Mouse (Mus musculus) midbrain, postnatal 0 days (tissue): ENCODE data around the gene Dedd2. TPM values are rescaled to one million over a fixed set of nuclear protein-coding genes. Genes with fewer than 3 reads are reported as not detected.
A peak's percentile ranks its signal among the peaks of the same experiment; 100 is the strongest.

Experiments
- ATAC-seq: fragments of 200-750 bp; cut with Nextera tagmentation; 2 replicates; pipeline ENCODE4 v1.8.0; 2017; ENCODE audit warnings: moderate number of reproducible peaks, mild to moderate bottlenecking, moderate TSS enrichment, moderate library complexity; ENCODE audit not compliant: low FRiP score
- DNase-seq: peaks from one replicate; pipeline ENCODE4 v3.0.0-alpha.2; 2015; ENCODE audit warnings: low spot score
- H3K27ac ChIP-seq: fragments of 300-500 bp; sonication (generic); 2 replicates; pipeline ENCODE4 v1.5.1; 2014; ENCODE audit warnings: low read depth, mild to moderate bottlenecking, low read length, mixed read lengths
- H3K27me3 ChIP-seq: fragments of 300-500 bp; sonication (generic); 2 replicates; pipeline ENCODE4 v1.6.1; 2014; ENCODE audit warnings: low read length, control low read depth, mixed read lengths; ENCODE audit not compliant: insufficient read depth
- H3K36me3 ChIP-seq: fragments of 300-500 bp; sonication (generic); 2 replicates; pipeline ENCODE4 v1.6.1; 2014; ENCODE audit warnings: low read length, control low read depth, mixed read lengths; ENCODE audit not compliant: insufficient read depth
- H3K4me1 ChIP-seq: fragments of 300-500 bp; sonication (generic); 2 replicates; pipeline ENCODE4 v1.6.1; 2014; ENCODE audit warnings: mild to moderate bottlenecking, control low read depth, antibody characterized with exemption, low read length, mixed read lengths; ENCODE audit not compliant: insufficient read depth
- H3K4me2 ChIP-seq: fragments of 300-500 bp; sonication (generic); 2 replicates; pipeline ENCODE4 v1.6.1; 2014; ENCODE audit warnings: low read depth, mild to moderate bottlenecking, low read length, mixed read lengths; ENCODE audit not compliant: poor library complexity, severe bottlenecking
- H3K4me3 ChIP-seq: fragments of 300-500 bp; sonication (generic); 2 replicates; pipeline ENCODE4 v1.5.1; 2014; ENCODE audit warnings: low read depth, mild to moderate bottlenecking, low read length, moderate library complexity
- H3K9ac ChIP-seq: fragments of 300-500 bp; sonication (generic); replicated peaks from 2 replicates; pipeline ENCODE4 v1.6.1; 2014; ENCODE audit warnings: mild to moderate bottlenecking, low read length, moderate library complexity, mixed read lengths; ENCODE audit not compliant: poor library complexity, severe bottlenecking
- H3K9me3 ChIP-seq: fragments of 300-500 bp; sonication (generic); 2 replicates; pipeline ENCODE4 v1.6.1; 2016; ENCODE audit warnings: low read length, control low read depth
- CTCF ChIP-seq: IDR thresholded peaks from 2 replicates; pipeline ENCODE4 v1.5.1; 2016; ENCODE audit warnings: antibody characterized with exemption, mild to moderate bottlenecking
- WGBS: fragments of 180-500 bp; shearing (Covaris S2); extraction: QIAGEN DNeasy Blood & Tissue Kit; methylation state at CpG from one replicate; pipeline ENCODE4 v1.1.7; 2014; 5-methylcytosine and 5-hydroxymethylcytosine counted together
- polyA plus RNA-seq: library from polyadenylated mRNA; unstranded; fragments of >200 nt; fragmentation: Nextera tagmentation; extraction: Ambion mirVana; gene quantifications from 2 replicates; pipeline ENCODE4 v1.2.1, GENCODE M21; 2015
- total RNA-seq: library from RNA; depleted of rRNA; stranded (reverse); fragments of >200 nt; gene quantifications from 2 replicates; pipeline ENCODE4 v1.2.3, GENCODE M21; 2014

The Dedd2 gene
- total and polyA plus RNA-seq, 2 experiments from 2014 or later: 17.7 to 27.8 TPM

GRCm38 (mm10) chr7:25218705-25219415 is 1.6 kb downstream of the Dedd2 start:
- peak; percentile 41; the same call in 1 of the 2 replicates for ATAC-seq

GRCm38 (mm10) chr7:25217653-25218395 is 2.6 kb downstream of the Dedd2 start:
- Histone ChIP-seq H3K27ac (no peak overlapping the region), H3K36me3 (peaks cover 6% of the 10 kb centered on the region), H3K9ac (0 out of 2 replicates have a peak overlapping the region, but pooled peaks have one; percentile 8), H3K9me3 (no peaks in the 10 kb centered on the region), H3K27me3 (no peaks in the 10 kb centered on the region), H3K4me2 (no peak overlapping the region; the same call in 1 of the 2 replicates), H3K4me1 (peaks cover 10% of the 10 kb centered on the region), H3K4me3 (no peak overlapping the region)
- no peak for ATAC-seq
- 75% methylated on average over 12 of the region's 12 CpGs for WGBS
- DNase-seq: no peak
- TF ChIP-seq CTCF: no peak

More at GRCm38 (mm10) chr7:25218705-25219415, 1.6 kb downstream of the Dedd2 start:
- H3K4me2 ChIP-seq: peak overlapping the region; percentile 89
- peak; percentile 62 for DNase-seq
- H3K4me1 ChIP-seq: peaks cover 10% of the 10 kb centered on the region
- H3K36me3 ChIP-seq: peaks cover 8% of the 10 kb centered on the region
- H3K9ac ChIP-seq: peak overlapping the region; percentile 86
- H3K27me3 ChIP-seq: no peaks in the 10 kb centered on the region
- peak overlapping the region; percentile 75 for H3K4me3 ChIP-seq
- TF ChIP-seq CTCF: 0 out of 2 replicates have a peak, but pooled peaks have one; percentile 6
- H3K9me3 ChIP-seq: no peaks in the 10 kb centered on the region
- H3K27ac ChIP-seq: peak overlapping the region; percentile 78
- WGBS: 1% methylated on average over 53 of the region's 53 CpGs

GRCm38 (mm10) chr7:25214172-25214571 is 6.2 kb downstream of the Dedd2 start:
- Histone ChIP-seq H3K9me3 (no peaks in the 10 kb centered on the region), H3K36me3 (peaks cover 26% of the 10 kb centered on the region), H3K27ac (no peak overlapping the region), H3K4me3 (no peak overlapping the region), H3K27me3 (no peaks in the 10 kb centered on the region), H3K4me1 (no peaks in the 10 kb centered on the region), H3K4me2 (no peak overlapping the region), H3K9ac (no peak overlapping the region)
- no peak for ATAC-seq
- no peak for DNase-seq
- no peak for TF ChIP-seq CTCF
- WGBS: 98% methylated on average over 2 of the region's 2 CpGs

GRCm38 (mm10) chr7:25213099-25213498 is 7.3 kb downstream of the Dedd2 start:
- H3K4me1 ChIP-seq: no peaks in the 10 kb centered on the region

GRCm38 (mm10) chr7:25210482-25210881 is 9.9 kb downstream of the Dedd2 start:
- no peak for DNase-seq
- peaks cover 48% of the 10 kb centered on the region for H3K36me3 ChIP-seq
- H3K9ac ChIP-seq: no peak overlapping the region
- WGBS: 84% methylated on average over 4 of the region's 4 CpGs
- no peak overlapping the region for H3K4me2 ChIP-seq
- no peak overlapping the region for H3K4me3 ChIP-seq
- no peak overlapping the region for H3K27ac ChIP-seq
- H3K4me1 ChIP-seq: no peaks in the 10 kb centered on the region
- no peaks in the 10 kb centered on the region for H3K9me3 ChIP-seq
- no peak for ATAC-seq
- no peak for TF ChIP-seq CTCF
- no peaks in the 10 kb centered on the region for H3K27me3 ChIP-seq

More at GRCm38 (mm10) chr7:25213099-25213498, 7.3 kb downstream of the Dedd2 start:
- no peak for DNase-seq
- no peak for TF ChIP-seq CTCF
- Histone ChIP-seq H3K4me3 (no peak overlapping the region), H3K27ac (no peak overlapping the region), H3K9ac (no peak overlapping the region), H3K4me2 (no peak overlapping the region), H3K36me3 (peaks cover 36% of the 10 kb centered on the region), H3K27me3 (no peaks in the 10 kb centered on the region), H3K9me3 (no peaks in the 10 kb centered on the region)
- WGBS: 86% methylated on average over 3 of the region's 3 CpGs
- no peak for ATAC-seq

GRCm38 (mm10) chr7:25209161-25209622 is 11.2 kb downstream of the Dedd2 start:
- H3K4me3 ChIP-seq: no peak overlapping the region
- no peaks in the 10 kb centered on the region for H3K27me3 ChIP-seq
- DNase-seq: no peak
- 76% methylated on average over 3 of the region's 3 CpGs for WGBS
- no peak overlapping the region for H3K27ac ChIP-seq
- H3K9ac ChIP-seq: no peak overlapping the region
- TF ChIP-seq CTCF: no peak
- H3K9me3 ChIP-seq: no peaks in the 10 kb centered on the region
- no peak for ATAC-seq
- H3K4me1 ChIP-seq: no peaks in the 10 kb centered on the region
- H3K4me2 ChIP-seq: no peak overlapping the region
- peaks cover 52% of the 10 kb centered on the region for H3K36me3 ChIP-seq
